In the genomic region with DNA sequence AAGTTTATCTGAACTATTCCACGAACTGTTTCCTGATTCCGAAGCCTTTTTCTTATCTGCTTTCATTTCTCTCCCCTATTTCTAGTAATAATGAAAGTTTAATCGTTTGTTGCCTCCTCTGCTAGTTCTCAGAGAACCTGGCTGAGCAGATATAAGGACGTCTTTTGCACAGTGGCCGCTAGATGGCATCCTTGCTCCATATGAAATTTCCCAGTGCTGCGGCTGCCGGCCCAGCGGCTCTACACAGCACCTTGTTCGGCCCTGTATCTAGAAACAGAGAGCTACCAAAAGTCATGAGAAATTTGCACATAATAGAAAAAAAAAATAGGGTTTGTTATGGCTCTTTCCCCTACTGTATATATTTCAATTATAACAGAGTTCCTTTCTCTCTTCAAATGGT, we compare ENCODE assay signal across 7 mouse cellular contexts. TPM values are rescaled to one million over a fixed set of nuclear protein-coding genes. Genes with fewer than 3 reads are reported as not detected.
DNase-seq lines count a peak whose midpoint lies in the region; ATAC-seq and TF ChIP-seq lines count a peak whose summit lies in the region.

No protein-coding gene starts in this region.

- H3K9me3 ChIP-seq in forebrain, embryonic 14.5 days (replicated peaks; ENCODE audit: control insufficient read depth, low read length), result no peaks in the 10 kb centered on the region
- no peaks in the 10 kb centered on the region for H3K9me3 ChIP-seq in hindbrain, embryonic 11.5 days (ENCODE audit: control insufficient read depth, low read length)

- 0% methylated on average over 9 of the region's 9 CpGs for WGBS in forebrain, embryonic 14.5 days
- under 1% methylated on average over 9 of the region's 9 CpGs for WGBS in hindbrain, embryonic 11.5 days
- WGBS in spleen, adult 2 months, result 1% methylated on average over 9 of the region's 9 CpGs

- H3K4me1 ChIP-seq in forebrain, embryonic 14.5 days (ENCODE audit: control insufficient read depth, insufficient read depth, low read length), result no peaks in the 10 kb centered on the region
- no peaks in the 10 kb centered on the region for H3K4me1 ChIP-seq in hindbrain, embryonic 11.5 days (replicated peaks; ENCODE audit: control insufficient read depth, insufficient read depth, low read length)
- peaks cover 2% of the 10 kb centered on the region; the same call in 1 of the 2 replicates for H3K4me1 ChIP-seq in spleen, adult 2 months (ENCODE audit: control insufficient read depth, insufficient read depth, insufficient read length)

- H3K9ac ChIP-seq in forebrain, embryonic 14.5 days (ENCODE audit: low read length), result no peak overlapping the region
- H3K9ac ChIP-seq in hindbrain, embryonic 11.5 days (ENCODE audit: low read depth, low read length), result no peak overlapping the region

- no peak for TF ChIP-seq POLR2A in spleen, adult 2 months (IDR thresholded peaks at IDR 0.05; ENCODE audit: low read depth, low read length)

- TF ChIP-seq CTCF in spleen, adult 2 months (IDR thresholded peaks at IDR 0.05; ENCODE audit: extremely low read depth, insufficient read depth, insufficient read length, insufficient replicate concordance), result peak; percentile 85; the same call in 1 of the 2 replicates

- peaks cover 94% of the 10 kb centered on the region for H3K27me3 ChIP-seq in forebrain, embryonic 14.5 days (replicated peaks; ENCODE audit: control insufficient read depth, insufficient read depth, low read length)
- peaks cover 90% of the 10 kb centered on the region for H3K27me3 ChIP-seq in hindbrain, embryonic 11.5 days (ENCODE audit: control insufficient read depth, insufficient read depth, low read length)
- peaks cover 42% of the 10 kb centered on the region for H3K27me3 ChIP-seq in spleen, adult 2 months (ENCODE audit: control insufficient read depth, insufficient read depth, low read length)

- H3K36me3 ChIP-seq in forebrain, embryonic 14.5 days (ENCODE audit: control insufficient read depth, insufficient read depth, low read length), result no peaks in the 10 kb centered on the region
- no peaks in the 10 kb centered on the region for H3K36me3 ChIP-seq in hindbrain, embryonic 11.5 days (ENCODE audit: control insufficient read depth, insufficient read depth, low read length)
- no peaks in the 10 kb centered on the region for H3K36me3 ChIP-seq in spleen, adult 2 months (ENCODE audit: control insufficient read depth, insufficient read depth, low read length)

- H3K27ac ChIP-seq in forebrain, embryonic 14.5 days (ENCODE audit: low read depth, low read length), result no peak overlapping the region
- no peak overlapping the region for H3K27ac ChIP-seq in hindbrain, embryonic 11.5 days (ENCODE audit: low read depth, low read length)
- no peak overlapping the region for H3K27ac ChIP-seq in spleen, adult 2 months (ENCODE audit: insufficient read depth, low read length)

- H3K4me3 ChIP-seq in forebrain, embryonic 14.5 days (ENCODE audit: low read depth, low read length), result no peak overlapping the region
- H3K4me3 ChIP-seq in hindbrain, embryonic 11.5 days (ENCODE audit: low read depth, low read length), result no peak overlapping the region
- no peak overlapping the region for H3K4me3 ChIP-seq in spleen, adult 2 months (ENCODE audit: extremely low read depth, insufficient read depth, insufficient read length)

- DNase-seq in MEL-GATA-1-ER (ENCODE audit: extremely low read depth, low read depth), result peak; percentile 28
- peak; percentile 89 for DNase-seq in brain, adult 2 months (ENCODE audit: low read depth, low spot score)
- peak; percentile 91 for DNase-seq in forebrain, embryonic 14.5 days (ENCODE audit: low spot score)
- peak; percentile 91 for DNase-seq in hindbrain, embryonic 11.5 days (ENCODE audit: low spot score)
- peak; percentile 65 for DNase-seq in layer of hippocampus, adult 9-11 months
- DNase-seq in spleen, adult 2 months (ENCODE audit: low read depth in 1 of 2, low spot score in 2 of 2), result peak; percentile 47 to 74

- no peak overlapping the region for H3K4me2 ChIP-seq in forebrain, embryonic 14.5 days (ENCODE audit: low read length)
- no peak overlapping the region for H3K4me2 ChIP-seq in hindbrain, embryonic 11.5 days (replicated peaks; ENCODE audit: low read depth, low read length)

- ATAC-seq in forebrain, embryonic 14.5 days, result peak; percentile 73
- ATAC-seq in hindbrain, embryonic 11.5 days (ENCODE audit: low FRiP score), result no peak
- peak; percentile 88 for ATAC-seq in megakaryocyte progenitor cell, adult 5-6 weeks (replicated peaks; ENCODE audit: poor library complexity)

RNA-seq across cellular contexts. Expression of a gene that starts 2.9 kb away (rescaled TPM):
- polyA plus RNA-seq in forebrain, embryonic 14.5 days (2014; fragmentation: Nextera tagmentation; extraction: Ambion mirVana), result not detected in 2 replicates
- polyA plus RNA-seq in hindbrain, embryonic 11.5 days (2014; fragmentation: Nextera tagmentation; extraction: Ambion mirVana), result 3.1 and 7.0 TPM in 2 replicates
- not detected in 2 replicates for total RNA-seq in megakaryocyte progenitor cell, adult 5-6 weeks (2015)
- not detected in 2 replicates for total RNA-seq in megakaryocyte progenitor cell, adult 5-6 weeks (2017)
- 0.37 and 0.43 TPM in 2 replicates for polyA plus RNA-seq in spleen, adult 2 months (2012; rRNA removed)

RNA-seq across cellular contexts. Expression of a gene that starts 7.5 kb away (rescaled TPM):
- polyA plus RNA-seq in forebrain, embryonic 14.5 days (2014; fragmentation: Nextera tagmentation; extraction: Ambion mirVana), result not detected in 2 replicates
- polyA plus RNA-seq in hindbrain, embryonic 11.5 days (2014; fragmentation: Nextera tagmentation; extraction: Ambion mirVana), result 0.80 and 3.2 TPM in 2 replicates
- not detected in 2 replicates for total RNA-seq in megakaryocyte progenitor cell, adult 5-6 weeks (2015)
- total RNA-seq in megakaryocyte progenitor cell, adult 5-6 weeks (2017), result not detected in 2 replicates
- 0.26 and 0.27 TPM in 2 replicates for polyA plus RNA-seq in spleen, adult 2 months (2012; rRNA removed)

RNA-seq across cellular contexts. Expression of a gene that starts 7.7 kb away (rescaled TPM):
- not detected in 2 replicates for polyA plus RNA-seq in forebrain, embryonic 14.5 days (2014; fragmentation: Nextera tagmentation; extraction: Ambion mirVana)
- 4.0 and 11.2 TPM in 2 replicates for polyA plus RNA-seq in hindbrain, embryonic 11.5 days (2014; fragmentation: Nextera tagmentation; extraction: Ambion mirVana)
- total RNA-seq in megakaryocyte progenitor cell, adult 5-6 weeks (2015), result not detected in 2 replicates
- total RNA-seq in megakaryocyte progenitor cell, adult 5-6 weeks (2017), result not detected in 2 replicates
- polyA plus RNA-seq in spleen, adult 2 months (2012; rRNA removed), result 0.60 and 0.62 TPM in 2 replicates

RNA-seq across cellular contexts. Expression of a gene that starts 13.5 kb away (rescaled TPM):
- polyA plus RNA-seq in forebrain, embryonic 14.5 days (2014; fragmentation: Nextera tagmentation; extraction: Ambion mirVana), result not detected in 2 replicates
- 15.9 and 38.5 TPM in 2 replicates for polyA plus RNA-seq in hindbrain, embryonic 11.5 days (2014; fragmentation: Nextera tagmentation; extraction: Ambion mirVana)
- total RNA-seq in megakaryocyte progenitor cell, adult 5-6 weeks (2015), result not detected in 2 replicates
- 0.30 TPM in 1 of 2 replicates, not detected in the other for total RNA-seq in megakaryocyte progenitor cell, adult 5-6 weeks (2017)
- 1.2 and 1.3 TPM in 2 replicates for polyA plus RNA-seq in spleen, adult 2 months (2012; rRNA removed)

RNA-seq across cellular contexts. Expression of a gene that starts 24.4 kb away (rescaled TPM):
- polyA plus RNA-seq in forebrain, embryonic 14.5 days (2014; fragmentation: Nextera tagmentation; extraction: Ambion mirVana), result 0.15 TPM in 1 of 2 replicates, not detected in the other
- 33.1 and 42.5 TPM in 2 replicates for polyA plus RNA-seq in hindbrain, embryonic 11.5 days (2014; fragmentation: Nextera tagmentation; extraction: Ambion mirVana)
- total RNA-seq in megakaryocyte progenitor cell, adult 5-6 weeks (2015), result 0.07 and 0.44 TPM in 2 replicates
- 0.14 TPM in 1 of 2 replicates, not detected in the other for total RNA-seq in megakaryocyte progenitor cell, adult 5-6 weeks (2017)
- polyA plus RNA-seq in spleen, adult 2 months (2012; rRNA removed), result 0.37 and 0.40 TPM in 2 replicates

Comparison
In these comparisons a context has a peak if more than half of its experiments do, and no peak if none do; other contexts are left out.
1. DNase-seq: peak in every context shown above with its lines; median percentile 91 in forebrain, embryonic 14.5 days; 91 in hindbrain, embryonic 11.5 days; 89 in brain, adult 2 months; 65 in layer of hippocampus, adult 9-11 months; 60 in spleen, adult 2 months; 28 in MEL-GATA-1-ER.